Mouse (Mus musculus): ENCODE results near the gene Syce3.
A peak's percentile ranks its signal among the peaks of the same experiment; 100 is the strongest.

The Syce3 gene

DNA sequence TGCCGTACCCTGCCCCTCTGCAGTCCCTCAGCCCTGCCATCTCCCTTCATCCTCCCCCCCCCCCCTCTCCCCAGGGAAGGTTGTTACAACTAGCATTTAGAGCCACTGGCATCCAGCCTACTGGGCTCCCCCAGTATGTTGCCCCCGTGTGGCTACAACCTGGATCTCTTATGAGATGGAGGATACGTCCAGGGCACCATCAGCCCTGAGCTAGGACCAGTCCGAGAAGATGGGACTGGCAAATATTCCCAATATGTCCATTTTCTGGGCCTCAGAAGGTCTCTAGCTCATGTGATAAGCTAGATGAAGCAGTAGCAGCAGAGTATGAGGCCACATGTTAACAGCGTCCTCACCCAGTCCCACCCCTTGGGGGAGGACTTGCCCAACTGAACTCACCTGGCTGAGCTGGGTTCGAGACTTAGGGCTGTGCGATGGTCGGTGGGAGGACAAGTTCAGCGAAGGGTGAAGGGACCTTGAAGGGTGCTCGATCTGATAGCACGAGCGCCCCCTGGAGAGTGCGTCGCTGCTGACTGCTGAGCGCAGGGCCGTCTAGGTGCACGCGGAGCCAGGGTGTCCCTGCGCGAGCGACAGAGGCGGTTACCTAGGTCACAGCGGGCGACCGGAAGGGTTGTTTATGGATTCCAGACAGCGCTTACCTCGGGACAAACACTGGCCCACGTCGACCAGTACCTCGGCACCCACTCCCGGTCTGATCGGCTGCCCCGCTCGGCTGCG lies 37.1 kb downstream of the Syce3 start:
- DNase-seq (ENCODE audit: low spot score in 2 of 2), result peak; percentile 77 to 87

DNA sequence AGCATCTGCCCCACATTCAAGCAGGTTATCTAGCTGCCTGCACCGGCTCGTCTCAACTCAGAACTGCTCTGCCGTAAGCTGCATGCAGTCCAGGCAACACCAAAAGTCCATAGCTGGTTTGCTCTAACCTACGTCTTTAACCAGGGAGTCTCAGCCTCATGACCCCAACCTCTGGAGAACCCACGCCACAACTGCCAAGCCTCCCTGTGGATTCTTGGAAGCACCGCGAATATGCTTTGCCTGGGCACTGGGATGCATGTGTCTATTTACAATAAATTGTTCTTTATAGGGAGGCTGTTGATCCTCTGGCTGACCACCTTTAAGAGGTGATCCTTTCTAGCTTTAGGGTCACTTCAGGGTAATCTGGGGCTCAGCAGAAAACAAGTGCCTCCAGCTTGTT lies 37.8 kb downstream of the Syce3 start:
- no peak for DNase-seq (ENCODE audit: low spot score in 2 of 2)

DNA sequence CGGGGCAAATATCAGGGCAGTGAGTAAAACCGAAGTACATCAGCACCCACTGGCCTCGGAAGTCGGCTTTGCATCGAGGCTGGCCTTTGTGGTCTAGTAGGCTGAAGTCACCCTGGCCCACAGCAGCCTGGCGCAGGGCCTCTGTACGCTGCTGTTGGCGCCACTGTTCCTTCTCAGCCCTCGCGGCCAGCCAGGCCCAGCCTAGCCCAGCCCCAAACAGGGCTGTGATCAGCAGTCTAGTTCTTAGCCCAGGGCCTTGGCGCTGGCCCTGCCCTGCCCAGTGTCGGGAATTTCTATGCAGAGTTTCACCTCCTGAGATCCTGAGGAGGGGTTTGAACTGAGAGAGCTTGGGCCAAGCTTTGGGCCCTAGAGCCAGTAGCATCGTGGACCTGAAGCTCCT lies 38.2 kb downstream of the Syce3 start:
- DNase-seq (ENCODE audit: low spot score in 2 of 2), result no peak

DNA sequence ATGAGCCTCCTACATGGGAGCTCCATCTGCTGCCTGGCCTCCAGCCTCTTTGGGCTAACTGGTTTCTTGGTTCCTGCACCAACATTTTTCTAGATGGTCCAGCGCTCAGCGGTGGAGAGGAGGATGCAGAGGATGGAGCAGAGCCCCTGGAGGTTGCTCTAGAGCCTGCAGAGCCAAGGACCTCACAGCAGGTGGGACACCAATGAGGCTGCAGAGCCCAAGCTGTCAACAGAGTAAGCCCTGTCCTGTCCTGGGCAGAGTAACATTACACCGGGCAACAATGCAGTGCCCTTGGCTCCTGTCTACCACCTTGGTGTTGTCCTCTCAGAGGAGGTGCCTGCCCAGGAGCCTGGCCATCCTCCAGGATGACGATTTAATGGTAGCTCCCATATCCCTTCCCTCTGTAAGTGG lies 45.2 kb downstream of the Syce3 start:
- DNase-seq (ENCODE audit: low spot score in 2 of 2), result no peak

DNA sequence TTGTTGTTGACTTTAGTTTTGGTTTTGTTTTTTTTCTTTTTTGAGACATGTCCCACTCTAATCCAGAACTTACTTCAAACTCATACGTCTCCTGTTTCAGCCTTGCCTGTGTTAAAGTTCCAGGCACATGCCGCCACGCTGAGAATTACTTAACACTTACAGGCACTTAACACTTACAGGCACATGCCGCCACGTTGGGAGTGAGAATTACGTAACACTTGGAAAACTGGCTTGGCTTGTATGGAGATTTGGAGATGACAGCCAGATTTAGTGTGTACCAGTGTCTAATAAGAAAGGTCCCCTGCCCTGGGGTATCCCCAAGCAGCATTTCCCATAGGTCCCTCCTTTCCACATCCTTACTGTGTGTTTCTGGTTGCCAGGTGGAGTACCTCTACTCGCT lies 47.3 kb downstream of the Syce3 start:
- no peak for DNase-seq (ENCODE audit: low spot score in 2 of 2)

DNA sequence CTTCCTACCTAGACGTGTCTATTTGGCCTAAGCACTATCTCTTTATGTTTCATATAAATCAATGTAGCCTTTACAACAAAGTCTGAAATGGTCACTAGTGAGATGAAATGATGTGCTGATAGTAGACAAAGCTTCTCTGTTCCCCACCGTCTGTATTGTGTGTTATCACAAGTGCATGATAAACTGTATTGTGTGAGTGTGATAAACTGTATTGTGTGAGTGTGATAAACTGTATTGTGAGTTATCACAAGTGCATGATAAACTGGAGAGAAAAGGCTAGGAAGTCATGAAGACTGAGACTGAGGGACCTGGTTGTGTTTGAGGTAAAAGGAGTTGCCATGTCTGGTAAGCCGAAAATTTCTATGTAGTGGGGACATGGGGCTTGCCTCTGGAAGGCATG lies 51.5 kb downstream of the Syce3 start:
- no peak for DNase-seq (ENCODE audit: low spot score in 2 of 2)

DNA sequence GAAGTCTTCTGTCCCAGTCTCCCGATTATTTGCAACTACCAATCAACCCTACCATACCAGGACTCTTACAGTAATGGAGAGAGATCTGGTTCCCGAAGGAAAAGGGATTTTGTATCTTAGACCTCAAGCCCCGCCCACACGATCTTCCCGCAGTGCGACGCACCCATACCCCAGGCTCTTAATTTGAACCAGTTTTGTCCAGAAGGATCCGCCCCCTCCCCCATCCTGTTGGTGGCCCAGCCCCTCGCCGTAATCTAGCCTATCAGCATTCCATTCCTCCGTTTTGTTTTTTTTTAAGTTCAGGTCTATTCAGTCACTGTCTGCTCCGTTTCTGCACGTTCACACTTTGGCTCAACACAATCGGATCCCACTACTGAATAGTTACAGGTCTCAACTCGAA lies 53.9 kb downstream of the Syce3 start:
- peak; percentile 45 to 59 for DNase-seq (ENCODE audit: low spot score in 2 of 2)

DNA sequence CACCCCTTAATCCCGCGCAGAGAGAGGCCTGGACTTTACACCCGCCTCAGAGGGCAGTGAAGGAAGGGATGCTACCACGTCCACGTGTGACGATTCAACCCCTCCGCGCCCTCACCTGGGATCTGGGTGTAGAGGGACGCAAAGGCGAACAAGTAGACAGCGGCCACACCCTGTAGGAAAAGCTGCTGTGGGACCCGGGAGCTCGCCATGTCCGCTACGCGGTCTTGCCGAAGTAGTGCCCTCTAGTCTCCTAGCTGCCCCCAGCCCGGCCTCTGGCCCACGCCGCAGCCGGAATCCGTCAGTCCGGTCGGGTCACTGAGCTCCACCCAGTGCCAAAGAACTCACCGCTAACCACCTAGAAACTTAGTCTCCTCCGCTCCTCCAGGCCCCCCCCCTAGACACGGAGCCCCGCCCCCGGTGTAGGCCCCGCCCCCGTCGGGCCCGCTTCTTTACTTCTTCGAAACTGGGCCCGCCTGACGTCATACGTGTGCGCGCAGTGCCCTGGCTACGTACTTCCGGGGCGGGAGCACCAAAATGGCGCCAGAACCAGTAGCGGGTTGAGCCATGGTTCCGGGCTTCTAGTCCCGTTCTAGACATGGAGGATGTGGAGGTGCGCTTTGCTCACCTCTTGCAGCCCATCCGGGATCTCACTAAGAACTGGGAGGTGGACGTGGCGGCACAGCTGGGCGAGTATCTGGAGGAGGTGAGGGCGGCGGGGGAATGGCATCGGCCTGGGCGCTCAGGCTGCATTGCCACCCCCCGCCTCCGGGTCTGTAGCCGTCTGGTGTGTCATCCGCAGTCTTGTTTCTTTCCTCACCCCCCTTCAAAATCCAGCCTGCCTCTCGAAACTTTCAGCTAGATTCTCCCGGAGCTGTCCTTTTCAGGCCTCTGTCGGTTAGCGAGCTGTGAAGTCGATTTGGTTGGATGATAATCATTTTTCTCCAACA lies 54.8 kb downstream of the Syce3 start, which contains the start of the genes Lmf2 and Ncaph2:
Lmf2 (minus strand) TSS at position 419 of the 947 bp plus-strand sequence.
Ncaph2 (plus strand) TSS at position 479 of the 947 bp plus-strand sequence.
- peak; percentile 90 to 96 for DNase-seq (ENCODE audit: low spot score in 2 of 2)

DNA sequence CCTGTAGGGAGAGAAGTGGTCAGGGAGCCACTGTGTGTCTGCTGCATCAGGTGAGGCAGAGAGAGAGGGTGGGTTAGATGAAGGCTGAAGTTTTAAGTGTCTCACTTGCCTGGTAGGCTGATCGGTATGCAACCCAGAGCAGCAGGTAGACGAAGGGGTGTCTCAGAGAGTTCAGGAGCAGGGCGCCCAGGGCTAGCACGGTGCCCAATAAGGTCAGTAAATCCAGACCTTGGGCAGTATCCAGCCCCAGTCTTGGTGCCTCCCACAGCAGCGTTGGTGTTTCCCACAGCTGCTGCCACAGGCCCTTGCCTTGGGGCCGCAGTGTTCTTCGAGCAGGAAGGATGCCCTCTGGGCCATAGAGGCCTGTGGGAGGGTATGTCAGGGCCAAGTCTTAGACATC lies 55.8 kb downstream of the Syce3 start:
- no peak for DNase-seq (ENCODE audit: low spot score in 2 of 2)

DNA sequence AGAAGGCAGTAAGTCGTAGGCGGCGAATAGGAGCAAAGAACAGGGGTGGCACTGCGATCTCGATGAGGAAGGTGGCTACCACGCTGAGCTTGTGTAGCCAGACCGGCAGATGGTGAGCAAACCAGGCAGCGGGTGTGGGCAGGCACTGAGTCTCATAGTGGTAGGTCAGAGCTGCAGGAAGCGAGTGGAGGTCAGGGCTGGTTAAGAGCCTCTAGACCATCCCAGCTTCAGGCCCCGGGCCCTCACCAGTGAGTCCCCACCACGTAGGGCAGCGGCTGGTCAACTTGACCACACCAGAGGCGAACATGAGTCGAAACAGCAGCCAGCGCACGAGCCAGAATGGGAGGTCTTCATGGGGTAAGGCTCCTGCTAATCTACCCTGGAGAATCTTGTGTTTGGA lies 56.5 kb downstream of the Syce3 start:
- no peak for DNase-seq (ENCODE audit: low spot score in 2 of 2)

DNA sequence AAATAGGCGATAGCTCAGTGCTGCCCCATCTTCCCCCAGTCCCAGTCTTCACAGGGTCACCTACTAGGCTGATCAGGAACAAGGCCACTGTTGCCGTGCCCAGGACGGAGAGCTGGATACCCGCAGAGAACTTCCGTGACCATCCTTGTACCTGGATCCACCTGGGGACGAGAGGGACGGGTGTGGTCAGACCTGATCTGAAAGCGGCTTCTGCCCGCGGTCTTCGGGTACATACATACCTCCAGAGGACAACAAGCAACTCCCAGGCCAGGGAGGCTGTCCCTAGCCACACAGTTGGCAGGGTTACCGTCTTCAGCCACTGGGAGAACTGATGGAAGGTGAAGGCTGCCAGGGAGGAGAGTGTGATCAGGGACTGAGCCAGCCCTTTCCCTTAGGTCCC lies 57.5 kb downstream of the Syce3 start:
- no peak for DNase-seq (ENCODE audit: low spot score in 2 of 2)

DNA sequence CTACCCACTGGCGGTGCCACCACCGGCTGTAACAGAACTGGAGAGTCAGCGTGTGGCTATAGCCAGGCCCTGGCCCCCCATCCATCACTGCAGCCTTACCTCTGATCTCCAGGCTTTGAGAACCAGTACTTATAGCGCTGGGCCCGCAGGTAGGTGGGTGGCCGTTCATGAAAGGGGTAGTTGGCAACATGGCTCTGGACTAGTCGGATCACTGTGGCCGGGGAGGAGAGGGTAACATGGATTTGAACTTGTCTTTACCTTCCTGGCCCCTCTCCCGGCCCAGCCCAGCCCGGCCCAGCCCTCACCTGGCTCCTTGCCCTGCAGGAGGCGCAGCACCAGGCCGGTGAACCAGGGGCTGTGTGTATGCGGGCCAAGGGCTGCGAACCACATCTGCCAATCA lies 58.2 kb downstream of the Syce3 start:
- no peak for DNase-seq (ENCODE audit: low spot score in 2 of 2)

DNA sequence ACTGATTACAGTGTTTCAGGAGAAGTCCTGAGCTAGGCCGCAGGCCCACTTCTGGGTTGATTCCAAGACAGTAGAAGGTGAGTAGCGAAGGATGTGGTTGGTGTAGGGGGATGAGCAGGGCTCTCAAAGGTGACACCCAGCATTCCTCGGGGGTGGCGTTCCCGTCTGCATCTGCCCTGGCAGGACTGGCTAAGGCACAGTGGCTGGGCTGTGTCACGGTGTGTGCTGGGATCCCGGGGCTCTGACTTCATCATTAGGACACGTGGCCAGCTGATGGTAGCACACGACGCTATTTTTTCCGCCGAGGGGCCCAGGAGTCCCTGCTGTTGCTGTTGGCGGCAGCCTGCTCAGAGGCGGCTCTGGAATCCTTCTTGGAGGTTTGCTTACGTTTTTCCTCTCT lies 59.0 kb downstream of the Syce3 start:
- DNase-seq (ENCODE audit: low spot score in 2 of 2), result no peak

DNA sequence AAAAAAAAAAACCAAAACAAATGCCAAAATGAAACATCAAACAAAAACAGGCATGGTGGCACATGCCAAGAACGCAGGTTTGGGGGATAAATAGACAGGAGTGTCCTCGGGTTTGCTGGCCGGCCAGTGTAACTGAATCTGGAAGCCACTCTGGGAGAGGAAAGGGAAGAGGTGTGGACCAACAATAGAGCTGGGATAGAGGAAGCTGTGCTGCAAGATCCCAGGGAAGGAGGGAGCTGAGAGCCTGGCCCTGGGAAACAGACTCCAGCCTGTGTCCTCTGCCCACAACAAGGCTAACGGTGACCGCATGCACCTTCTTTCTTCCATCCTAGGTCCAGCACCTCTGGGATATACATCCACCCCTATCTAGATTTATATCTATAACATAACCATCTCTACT lies 59.9 kb downstream of the Syce3 start:
- DNase-seq (ENCODE audit: low spot score in 2 of 2), result no peak

DNA sequence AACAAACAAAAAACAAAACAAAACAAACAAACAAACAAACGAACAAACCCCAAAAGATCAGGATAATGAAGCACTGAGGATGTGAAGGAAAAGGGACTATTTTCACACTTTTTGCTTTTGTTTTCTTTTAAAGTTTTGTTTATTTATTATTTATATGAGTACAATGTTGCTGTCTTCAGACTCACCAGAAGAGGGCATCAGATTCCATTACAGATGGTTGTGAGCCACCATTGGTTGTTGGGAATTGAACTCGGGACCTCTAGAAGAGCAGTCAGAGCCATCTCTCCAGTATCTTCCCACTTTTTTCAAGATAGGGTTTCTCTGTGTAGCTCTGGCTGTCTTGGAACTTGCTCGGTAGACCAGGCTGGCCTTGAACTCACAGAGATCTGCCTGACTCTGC lies 67.0 kb downstream of the Syce3 start:
- no peak for DNase-seq (ENCODE audit: low spot score in 2 of 2)

DNA sequence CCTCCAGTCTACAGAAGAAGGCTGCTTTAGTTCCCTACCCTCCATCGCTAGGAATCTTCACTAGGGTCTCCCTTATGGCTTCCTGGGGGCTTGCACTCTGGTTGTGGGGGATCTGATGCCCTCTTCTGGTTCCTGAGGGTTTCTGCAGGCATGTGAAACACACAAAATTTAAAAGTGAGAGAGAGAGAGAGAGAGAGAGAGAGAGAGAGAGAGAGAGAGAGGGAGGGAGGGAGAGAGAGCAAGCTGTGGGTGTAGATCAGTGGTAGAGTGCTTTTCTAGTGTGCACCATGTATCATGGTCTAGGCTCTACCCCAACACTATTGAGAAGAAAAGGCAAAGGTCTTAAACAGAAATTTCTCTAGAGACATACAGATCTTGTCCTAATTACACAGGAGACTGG lies 68.6 kb downstream of the Syce3 start:
- DNase-seq (ENCODE audit: low spot score in 2 of 2), result no peak
